Comparison of ENCODE assay signal across 10 mouse cellular contexts in the genomic region with DNA sequence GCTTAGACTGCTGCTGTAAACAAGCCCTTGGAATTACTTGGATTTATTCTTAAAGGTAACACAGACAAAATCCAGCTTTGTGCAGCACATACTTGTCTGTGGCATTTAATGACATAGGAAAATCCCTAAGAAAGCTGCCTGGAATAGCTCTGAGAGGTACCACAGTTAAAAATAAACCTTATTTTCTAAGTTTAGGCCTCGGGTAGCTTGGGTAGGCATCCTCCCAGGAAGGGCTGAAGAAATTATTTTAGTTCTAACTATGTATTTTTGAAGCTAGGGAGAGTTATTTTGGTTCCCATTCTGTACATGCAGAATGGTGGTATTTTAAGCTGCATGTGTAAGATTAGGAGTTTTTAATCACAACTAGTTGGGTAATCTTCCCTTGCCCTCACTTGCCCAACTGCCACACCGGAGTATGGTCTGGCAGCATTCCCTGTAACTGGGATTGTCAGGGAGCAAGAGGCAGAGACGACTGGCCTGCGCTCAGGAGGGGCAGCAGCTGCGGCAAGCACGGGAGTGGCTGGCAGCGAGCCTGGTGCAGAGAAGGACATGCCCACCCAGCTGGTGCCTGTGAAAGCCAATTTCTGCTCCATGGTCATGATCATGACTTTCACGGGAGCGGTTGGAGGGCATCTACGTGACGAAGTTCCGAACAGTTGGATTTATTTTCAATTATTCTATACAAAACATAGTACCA.
DNase-seq lines count a peak whose midpoint lies in the region; ATAC-seq and TF ChIP-seq lines count a peak whose summit lies in the region.
"Had no signal": no experiment of that assay in that cellular context is flagged by ENCODE, and none has a peak within 500 bp of the region (broad histone marks: within the 10 kb centered on the region; RNA-seq: fewer than 3 reads in every experiment).

No protein-coding gene starts in this region.

- intact Hi-C loops in left cerebral cortex, postnatal 25 days (cut with DNase I): no loop called here

- H3K27me3 ChIP-seq in heart, embryonic 12.5 days (replicated peaks): no peaks in the 10 kb centered on the region
- H3K27me3 ChIP-seq in heart, embryonic 13.5 days (replicated peaks): no peaks in the 10 kb centered on the region
- H3K27me3 ChIP-seq in stomach, postnatal 0 days (ENCODE audit: control insufficient read depth, insufficient read depth, low read length): no peaks in the 10 kb centered on the region
- H3K27me3 ChIP-seq: CH12.LX; stomach, embryonic 15.5 days had no signal

- WGBS in heart, embryonic 12.5 days: 73% methylated on average over 12 of the region's 12 CpGs
- WGBS in heart, embryonic 13.5 days: 64% methylated on average over 12 of the region's 12 CpGs
- WGBS in stomach, postnatal 0 days: 61% methylated on average over 12 of the region's 12 CpGs

- no peak overlapping the region for H3K4me2 ChIP-seq in heart, embryonic 12.5 days
- no peak overlapping the region for H3K4me2 ChIP-seq in heart, embryonic 13.5 days
- H3K4me2 ChIP-seq in stomach, postnatal 0 days (replicated peaks; ENCODE audit: low read depth): no peak overlapping the region
- H3K4me2 ChIP-seq: stomach, embryonic 15.5 days had no signal

- no peak overlapping the region for H3K4me3 ChIP-seq in heart, embryonic 12.5 days
- no peak overlapping the region for H3K4me3 ChIP-seq in heart, embryonic 13.5 days
- H3K4me3 ChIP-seq in stomach, postnatal 0 days (ENCODE audit: low read depth, low read length): no peak overlapping the region
- H3K4me3 ChIP-seq: stomach, embryonic 15.5 days had no signal

- 0 out of 2 replicates have a peak, but pooled peaks cover 7% of the 10 kb centered on the region for H3K4me1 ChIP-seq in heart, embryonic 12.5 days (replicated peaks)
- H3K4me1 ChIP-seq in heart, embryonic 13.5 days: peaks cover 13% of the 10 kb centered on the region
- no peaks in the 10 kb centered on the region for H3K4me1 ChIP-seq in stomach, postnatal 0 days (replicated peaks; ENCODE audit: control insufficient read depth, insufficient read depth)
- H3K4me1 ChIP-seq: stomach, embryonic 15.5 days had no signal

- no peak for ATAC-seq in heart, embryonic 12.5 days (ENCODE audit: insufficient number of reproducible peaks, low FRiP score)
- ATAC-seq in heart, embryonic 13.5 days (ENCODE audit: extremely low read depth, insufficient number of reproducible peaks, low FRiP score, low TSS enrichment): no peak
- no peak for ATAC-seq in stomach, postnatal 0 days (ENCODE audit: low FRiP score, low TSS enrichment)

- no peak for TF ChIP-seq CTCF in stomach, postnatal 0 days (IDR thresholded peaks at IDR 0.05; ENCODE audit: low read depth)

- no peak for TF ChIP-seq EP300 in stomach, postnatal 0 days (optimal IDR thresholded peaks at IDR 0.05)

- H3K9ac ChIP-seq in heart, embryonic 12.5 days: no peak overlapping the region
- H3K9ac ChIP-seq in heart, embryonic 13.5 days: no peak overlapping the region
- H3K9ac ChIP-seq in stomach, postnatal 0 days (ENCODE audit: low read length): no peak overlapping the region
- H3K9ac ChIP-seq: stomach, embryonic 15.5 days had no signal

- H3K27ac ChIP-seq in heart, embryonic 12.5 days (ENCODE audit: poor library complexity, severe bottlenecking): no peak overlapping the region
- H3K27ac ChIP-seq in heart, embryonic 13.5 days (replicated peaks): peak overlapping the region; percentile 69
- no peak overlapping the region for H3K27ac ChIP-seq in stomach, postnatal 0 days (replicated peaks)
- H3K27ac ChIP-seq: stomach, embryonic 15.5 days had no signal

- peak; percentile 46 to 59 for DNase-seq in heart, adult 18-20 months
- peak; percentile 87 to 89 for DNase-seq in cerebellum, adult 18-20 months
- DNase-seq in left cerebral cortex, postnatal 25 days (ENCODE audit: low spot score in 2 of 2): peak; percentile 32 to 67
- DNase-seq in natural killer cell, adult 2 months (ENCODE audit: low spot score in 2 of 2): no peak
- no peak for DNase-seq in stomach, postnatal 0 days (ENCODE audit: low spot score)
- no peak for DNase-seq in yolk sac, embryonic 10.5 days (ENCODE audit: low spot score)

- no peaks in the 10 kb centered on the region for H3K36me3 ChIP-seq in heart, embryonic 12.5 days
- H3K36me3 ChIP-seq in heart, embryonic 13.5 days: no peaks in the 10 kb centered on the region
- H3K36me3 ChIP-seq in stomach, postnatal 0 days (ENCODE audit: control insufficient read depth, insufficient read depth, low read length): no peaks in the 10 kb centered on the region
- H3K36me3 ChIP-seq: stomach, embryonic 15.5 days had no signal

- peaks cover 6% of the 10 kb centered on the region for H3K9me3 ChIP-seq in heart, embryonic 12.5 days (replicated peaks)
- H3K9me3 ChIP-seq in heart, embryonic 13.5 days: peaks cover 7% of the 10 kb centered on the region; the same call in 1 of the 2 replicates
- H3K9me3 ChIP-seq in stomach, postnatal 0 days (ENCODE audit: control insufficient read depth, low read length): peaks cover 2% of the 10 kb centered on the region; the same call in 1 of the 2 replicates
- H3K9me3 ChIP-seq: stomach, embryonic 15.5 days had no signal

Comparison
In these comparisons a context has a peak if more than half of its experiments do, and no peak if none do; other contexts are left out.
1. DNase-seq: peak in heart, adult 18-20 months (2 of 2), cerebellum, adult 18-20 months (2 of 2) and left cerebral cortex, postnatal 25 days (2 of 2); none in natural killer cell, adult 2 months (0 of 2), stomach, postnatal 0 days (single experiment) and yolk sac, embryonic 10.5 days (single experiment).